Mouse (Mus musculus) bone marrow, adult 2 months (tissue): Measurements from ENCODE around the gene Abcb1b.

Source experiments
- CTCF ChIP-seq: fragments of 200-500 bp; IDR thresholded peaks from 2 replicates; pipeline ENCODE4 v1.5.1; 2011; ENCODE audit warnings: low read length, control low read depth; ENCODE audit not compliant: control insufficient read depth, insufficient read depth
- POLR2A ChIP-seq: fragments of 200-500 bp; IDR thresholded peaks from 2 replicates; pipeline ENCODE4 v1.6.1; 2011; ENCODE audit warnings: low read depth, mild to moderate bottlenecking, control low read depth, low read length, borderline replicate concordance; ENCODE audit not compliant: control insufficient read depth

DNA sequence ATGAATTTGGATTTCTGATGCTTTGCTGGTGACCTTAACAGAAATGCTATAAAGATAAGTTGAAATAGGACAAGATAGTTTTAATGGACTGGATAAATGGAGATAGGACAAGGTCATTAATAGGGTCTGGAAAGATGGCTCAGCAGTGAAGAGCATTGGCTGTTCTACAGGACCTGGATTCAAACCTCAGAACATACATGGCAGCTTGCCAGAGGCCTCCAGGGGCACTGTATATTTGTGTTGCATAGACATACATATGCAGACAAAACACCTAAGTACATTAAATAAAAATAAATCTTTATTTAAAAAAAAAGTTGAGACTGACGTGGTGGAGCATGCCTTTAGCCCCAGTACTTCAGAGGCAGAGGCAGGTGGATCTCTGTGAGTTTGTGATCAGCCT is 103.1 kb downstream of the Abcb1b start:
- TF ChIP-seq CTCF (no peak), POLR2A (no peak)
